Mouse (Mus musculus) heart, postnatal 0 days (tissue): Measurements from ENCODE around the gene Ly6g6d. TPM values are rescaled to one million over a fixed set of nuclear protein-coding genes. Genes with fewer than 3 reads are reported as not detected.
"Not testable (repeated sequence)": the region's sequence is repeated elsewhere in the genome, so short reads cannot be mapped to it uniquely, and the experiment has no call there.

Experiments
- ATAC-seq: fragments of 200-750 bp; cut with Nextera tagmentation; 2 replicates; pipeline ENCODE4 v1.8.0; 2017; ENCODE audit warnings: low read depth, moderate number of reproducible peaks, moderate library complexity; ENCODE audit not compliant: insufficient read depth
- DNase-seq: peaks from one replicate; pipeline ENCODE4 v3.0.0-alpha.2; 2016; ENCODE audit warnings: low spot score
- H3K27ac ChIP-seq: fragments of 300-500 bp; sonication (generic); 2 replicates; pipeline ENCODE4 v1.5.1; 2014; ENCODE audit warnings: low read depth, mild to moderate bottlenecking
- H3K27me3 ChIP-seq: fragments of 300-500 bp; sonication (generic); 2 replicates; pipeline ENCODE4 v1.6.1; 2014; ENCODE audit warnings: low read length, mixed read lengths; ENCODE audit not compliant: control insufficient read depth, insufficient read depth
- H3K36me3 ChIP-seq: fragments of 300-500 bp; sonication (generic); replicated peaks from 2 replicates; pipeline ENCODE4 v1.6.1; 2014; ENCODE audit warnings: low read length, mixed read lengths; ENCODE audit not compliant: control insufficient read depth, insufficient read depth
- H3K4me1 ChIP-seq: fragments of 300-500 bp; sonication (generic); 2 replicates; pipeline ENCODE4 v1.6.1; 2014; ENCODE audit warnings: antibody characterized with exemption; ENCODE audit not compliant: control insufficient read depth, insufficient read depth
- H3K4me2 ChIP-seq: fragments of 300-500 bp; sonication (generic); 2 replicates; pipeline ENCODE4 v1.6.1; 2014; ENCODE audit warnings: low read depth, mild to moderate bottlenecking, low read length, moderate library complexity
- H3K4me3 ChIP-seq: fragments of 300-500 bp; sonication (generic); 2 replicates; pipeline ENCODE4 v1.5.1; 2014; ENCODE audit warnings: low read depth, low read length
- H3K9ac ChIP-seq: fragments of 300-500 bp; sonication (generic); replicated peaks from 2 replicates; pipeline ENCODE4 v1.6.1; 2014; ENCODE audit warnings: low read depth, low read length, mixed read lengths
- H3K9me3 ChIP-seq: fragments of 300-500 bp; sonication (generic); replicated peaks from 2 replicates; pipeline ENCODE4 v1.6.1; 2016; ENCODE audit warnings: low read length; ENCODE audit not compliant: control insufficient read depth
- CTCF ChIP-seq: IDR thresholded peaks from 2 replicates; pipeline ENCODE4 v1.5.1; 2016; ENCODE audit warnings: antibody characterized with exemption, control low read depth, low read depth
- EP300 ChIP-seq: IDR thresholded peaks from 2 replicates; pipeline ENCODE4 v1.6.1; 2016; ENCODE audit warnings: antibody characterized with exemption, low read depth
- WGBS: fragments of 180-500 bp; shearing (Covaris S2); extraction: QIAGEN DNeasy Blood & Tissue Kit; methylation state at CpG from one replicate; pipeline ENCODE4 v1.1.7; 2014; 5-methylcytosine and 5-hydroxymethylcytosine counted together
- polyA plus RNA-seq: library from polyadenylated mRNA; unstranded; fragments of >200 nt; fragmentation: Nextera tagmentation; extraction: Ambion mirVana; gene quantifications from 2 replicates; pipeline ENCODE4 v1.2.1, GENCODE M21; 2015
- total RNA-seq: library from RNA; depleted of rRNA; stranded (reverse); fragments of >200 nt; gene quantifications from 2 replicates; pipeline ENCODE4 v1.2.3, GENCODE M21; 2014; ENCODE audit warnings: low replicate concordance

Ly6g6d gene
- total and polyA plus RNA-seq, 2 experiments from 2014 or later: 3.3 to 3.8 TPM

DNA sequence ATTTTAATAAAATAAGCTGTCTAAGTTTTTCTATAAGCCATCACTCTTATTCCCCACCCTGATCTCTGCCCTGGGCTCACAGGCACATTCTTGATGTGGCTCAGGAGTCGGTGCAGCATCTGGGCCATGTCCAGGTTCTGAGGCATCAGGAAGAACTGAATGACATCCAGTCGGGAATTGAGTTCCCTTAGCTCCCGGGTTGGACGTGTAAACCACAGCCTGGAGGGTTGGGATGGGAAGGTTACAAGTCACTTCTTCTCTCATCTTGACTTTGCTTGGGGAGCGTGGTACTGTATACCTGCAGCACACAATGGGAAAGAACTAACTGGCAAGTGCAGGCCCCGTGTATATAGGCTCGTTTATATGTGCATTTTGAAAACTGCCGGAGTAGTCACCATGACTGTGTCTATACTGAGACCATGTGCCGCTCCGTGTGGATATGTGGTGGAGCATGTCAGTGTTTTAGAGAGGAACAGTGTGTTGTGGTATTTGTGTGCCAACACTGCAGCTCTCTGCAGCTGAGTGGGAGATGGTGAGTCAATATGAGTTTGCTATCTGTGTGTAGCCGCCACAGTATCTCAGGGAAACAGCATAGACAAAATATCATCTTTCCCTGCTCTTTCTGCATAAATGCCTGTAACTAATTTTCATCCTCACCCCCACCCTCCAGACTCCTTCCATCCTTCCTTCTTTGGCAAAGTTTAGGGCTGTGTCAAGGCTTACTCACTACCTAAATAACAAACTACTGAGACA, 38.6 kb downstream of the Ly6g6d start:
- Histone ChIP-seq H3K27ac (no peak overlapping the region), H3K9me3 (no peaks in the 10 kb centered on the region), H3K4me3 (no peak overlapping the region), H3K36me3 (no peaks in the 10 kb centered on the region), H3K9ac (no peak overlapping the region), H3K27me3 (no peaks in the 10 kb centered on the region), H3K4me1 (peaks cover 1% of the 10 kb centered on the region), H3K4me2 (no peak overlapping the region)
- TF ChIP-seq CTCF (no peak), EP300 (no peak)
- DNase-seq: no peak
- no peak for ATAC-seq
- WGBS: 77% methylated on average over 11 of the region's 11 CpGs

GRCm38 (mm10) chr17:35034896-35035295, 43.0 kb downstream of the Ly6g6d start:
- ATAC-seq: no peak
- H3K27me3 ChIP-seq: no peaks in the 10 kb centered on the region
- no peaks in the 10 kb centered on the region for H3K4me1 ChIP-seq
- no peak overlapping the region for H3K9ac ChIP-seq
- TF ChIP-seq CTCF (no peak), EP300 (no peak)
- no peaks in the 10 kb centered on the region for H3K9me3 ChIP-seq
- no peak overlapping the region for H3K4me2 ChIP-seq
- DNase-seq: no peak
- no peaks in the 10 kb centered on the region for H3K36me3 ChIP-seq
- no peak overlapping the region for H3K27ac ChIP-seq
- WGBS: 75% methylated on average over 6 of the region's 6 CpGs
- H3K4me3 ChIP-seq: no peak overlapping the region

GRCm38 (mm10) chr17:35033703-35034102, 44.2 kb downstream of the Ly6g6d start:
- not testable (repeated sequence) for ATAC-seq, H3K9ac ChIP-seq, H3K9me3 ChIP-seq, H3K36me3 ChIP-seq, H3K4me1 ChIP-seq, H3K4me2 ChIP-seq, H3K4me3 ChIP-seq, H3K27me3 ChIP-seq, H3K27ac ChIP-seq, DNase-seq
- 67% methylated on average over 1 of the region's 1 CpGs for WGBS

DNA sequence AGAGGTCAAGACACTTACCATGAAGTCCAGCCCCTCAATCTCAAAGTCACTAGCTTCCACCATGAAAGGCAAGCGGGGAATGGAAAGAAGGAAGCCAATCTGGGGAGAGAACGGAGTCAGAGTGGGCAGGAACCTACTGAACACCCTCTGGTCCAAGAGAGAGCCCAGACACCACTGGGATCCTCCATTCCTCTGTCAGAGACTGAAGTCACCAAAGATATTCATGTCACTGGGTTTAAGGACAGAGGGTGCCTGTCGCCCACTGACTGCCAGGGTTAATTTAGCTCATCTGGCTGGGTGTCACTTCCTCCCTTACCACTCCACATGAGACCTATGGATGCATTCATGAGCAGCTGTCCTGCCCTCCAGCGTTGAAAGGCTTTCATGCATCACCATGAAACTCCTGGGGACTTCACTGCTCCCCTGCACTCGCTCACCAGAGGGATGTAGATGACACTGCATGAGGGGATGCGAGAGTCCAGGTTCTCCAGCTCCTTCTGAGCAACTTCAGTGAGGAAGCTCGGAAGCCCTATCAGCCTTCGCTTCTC, 45.5 kb downstream of the Ly6g6d start:
- H3K36me3 ChIP-seq: no peaks in the 10 kb centered on the region
- H3K4me3 ChIP-seq: no peak overlapping the region
- no peaks in the 10 kb centered on the region for H3K27me3 ChIP-seq
- no peak overlapping the region for H3K9ac ChIP-seq
- ATAC-seq (no peak), DNase-seq (no peak)
- H3K4me1 ChIP-seq: no peaks in the 10 kb centered on the region
- no peaks in the 10 kb centered on the region for H3K9me3 ChIP-seq
- WGBS: 60% methylated on average over 8 of the region's 8 CpGs
- no peak overlapping the region for H3K27ac ChIP-seq
- TF ChIP-seq CTCF (0 out of 2 replicates have a peak, but pooled peaks have one; percentile 3), EP300 (no peak)
- H3K4me2 ChIP-seq: no peak overlapping the region

GRCm38 (mm10) chr17:35031880-35032279, 46.0 kb downstream of the Ly6g6d start:
- no peak overlapping the region for H3K4me2 ChIP-seq
- no peaks in the 10 kb centered on the region for H3K27me3 ChIP-seq
- no peak overlapping the region for H3K9ac ChIP-seq
- H3K4me3 ChIP-seq: no peak overlapping the region
- no peak for ATAC-seq
- 77% methylated on average over 7 of the region's 7 CpGs for WGBS
- no peaks in the 10 kb centered on the region for H3K4me1 ChIP-seq
- no peak overlapping the region for H3K27ac ChIP-seq
- TF ChIP-seq EP300: no peak
- TF ChIP-seq CTCF: no peak
- DNase-seq: no peak
- H3K9me3 ChIP-seq: no peaks in the 10 kb centered on the region
- H3K36me3 ChIP-seq: no peaks in the 10 kb centered on the region

- no peak overlapping the region for H3K4me2 ChIP-seq
- H3K9ac ChIP-seq: no peak overlapping the region
- no peak for TF ChIP-seq EP300
- TF ChIP-seq CTCF: no peak
- DNase-seq: no peak
- H3K9me3 ChIP-seq: no peaks in the 10 kb centered on the region
- H3K4me1 ChIP-seq: no peaks in the 10 kb centered on the region
- no peak overlapping the region for H3K4me3 ChIP-seq
- no peak for ATAC-seq
- H3K27ac ChIP-seq: no peak overlapping the region
- no peaks in the 10 kb centered on the region for H3K36me3 ChIP-seq
- 90% methylated on average over 11 of the region's 11 CpGs for WGBS
- H3K27me3 ChIP-seq: no peaks in the 10 kb centered on the region
These were observed 46.6 kb downstream of the Ly6g6d start for GRCm38 (mm10) chr17:35031272-35031671.
